Mouse (Mus musculus): ENCODE results near the gene Dnm2. TPM values are rescaled to one million over a fixed set of nuclear protein-coding genes. Genes with fewer than 3 reads are reported as not detected.
A peak's percentile ranks its signal among the peaks of the same experiment; 100 is the strongest.
"Not testable (repeated sequence)": the region's sequence is repeated elsewhere in the genome, so short reads cannot be mapped to it uniquely, and the experiment has no call there.

Gene Dnm2
- polyA plus RNA-seq, 1 experiment, result 174 TPM

- TF ChIP-seq CTCF (IDR thresholded peaks at IDR 0.05; ENCODE audit: insufficient read depth, low read length), result no peak
- peak; percentile 61; the same call in 1 of the 2 replicates for TF ChIP-seq POLR2A (IDR thresholded peaks at IDR 0.05; ENCODE audit: borderline replicate concordance, extremely low read depth, low read depth, low read length)
- H3K4me1 ChIP-seq (ENCODE audit: control insufficient read depth, insufficient read depth, low read length), result peaks cover 8% of the 10 kb centered on the region; the same call in 1 of the 2 replicates
- H3K4me3 ChIP-seq (replicated peaks; ENCODE audit: extremely low read depth, low read depth, low read length), result peak within 1 kb of the TSS; percentile 94
- WGBS, result under 1% methylated on average over 44 of the region's 44 CpGs
- peak; percentile 95 for DNase-seq
Observed at GRCm38 (mm10) chr9:21509772-21510688, 85.3 kb downstream of the Dnm2 start, which contains the start of gene Tmed1. Tmed1 (minus strand) TSS chr9:21510252.

GRCm38 (mm10) chr9:21510689-21511015, 85.9 kb downstream of the Dnm2 start:
- WGBS, result 2% methylated on average over 7 of the region's 7 CpGs
- DNase-seq, result no peak
- TF ChIP-seq CTCF (IDR thresholded peaks at IDR 0.05; ENCODE audit: insufficient read depth, low read length), result no peak
- no peak for TF ChIP-seq POLR2A (IDR thresholded peaks at IDR 0.05; ENCODE audit: borderline replicate concordance, extremely low read depth, low read depth, low read length)
- Histone ChIP-seq H3K4me1 (ENCODE audit: control insufficient read depth, insufficient read depth, low read length) (peaks cover 8% of the 10 kb centered on the region; the same call in 1 of the 2 replicates), H3K4me3 (replicated peaks; ENCODE audit: extremely low read depth, low read depth, low read length) (peak overlapping the region; percentile 47)

DNA sequence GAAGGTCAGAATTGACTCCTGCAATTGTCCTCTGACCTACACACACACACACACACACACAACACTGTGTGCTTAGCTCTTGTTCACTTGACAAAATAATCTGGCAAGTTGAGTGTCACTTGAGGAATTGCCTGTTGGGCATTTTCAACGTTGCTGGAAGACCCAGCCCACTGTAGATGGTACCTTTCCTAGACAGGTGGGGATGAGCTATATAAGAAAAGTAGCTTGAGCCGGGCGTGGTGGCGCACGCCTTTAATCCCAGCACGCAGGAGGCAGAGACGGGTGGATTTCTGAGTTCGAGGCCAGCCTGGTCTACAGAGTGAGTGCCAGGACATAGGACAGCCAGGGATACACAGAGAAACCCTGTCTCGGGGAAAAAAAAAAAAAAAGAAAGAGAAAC, 86.3 kb downstream of the Dnm2 start:
- no peak for DNase-seq
- Histone ChIP-seq H3K4me1 (ENCODE audit: control insufficient read depth, insufficient read depth, low read length) (peaks cover 8% of the 10 kb centered on the region; the same call in 1 of the 2 replicates), H3K4me3 (replicated peaks; ENCODE audit: extremely low read depth, low read depth, low read length) (no peak overlapping the region)
- 83% methylated on average over 9 of the region's 9 CpGs for WGBS
- TF ChIP-seq POLR2A (IDR thresholded peaks at IDR 0.05; ENCODE audit: borderline replicate concordance, extremely low read depth, low read depth, low read length) (no peak), CTCF (IDR thresholded peaks at IDR 0.05; ENCODE audit: insufficient read depth, low read length) (no peak)

GRCm38 (mm10) chr9:21513466-21513865, 88.8 kb downstream of the Dnm2 start:
- 97% methylated on average over 4 of the region's 4 CpGs for WGBS
- Histone ChIP-seq H3K4me3 (replicated peaks; ENCODE audit: extremely low read depth, low read depth, low read length) (no peak overlapping the region), H3K4me1 (ENCODE audit: control insufficient read depth, insufficient read depth, low read length) (peaks cover 8% of the 10 kb centered on the region; the same call in 1 of the 2 replicates)
- no peak for DNase-seq
- no peak for TF ChIP-seq POLR2A (IDR thresholded peaks at IDR 0.05; ENCODE audit: borderline replicate concordance, extremely low read depth, low read depth, low read length)
- TF ChIP-seq CTCF (IDR thresholded peaks at IDR 0.05; ENCODE audit: insufficient read depth, low read length), result no peak

DNA sequence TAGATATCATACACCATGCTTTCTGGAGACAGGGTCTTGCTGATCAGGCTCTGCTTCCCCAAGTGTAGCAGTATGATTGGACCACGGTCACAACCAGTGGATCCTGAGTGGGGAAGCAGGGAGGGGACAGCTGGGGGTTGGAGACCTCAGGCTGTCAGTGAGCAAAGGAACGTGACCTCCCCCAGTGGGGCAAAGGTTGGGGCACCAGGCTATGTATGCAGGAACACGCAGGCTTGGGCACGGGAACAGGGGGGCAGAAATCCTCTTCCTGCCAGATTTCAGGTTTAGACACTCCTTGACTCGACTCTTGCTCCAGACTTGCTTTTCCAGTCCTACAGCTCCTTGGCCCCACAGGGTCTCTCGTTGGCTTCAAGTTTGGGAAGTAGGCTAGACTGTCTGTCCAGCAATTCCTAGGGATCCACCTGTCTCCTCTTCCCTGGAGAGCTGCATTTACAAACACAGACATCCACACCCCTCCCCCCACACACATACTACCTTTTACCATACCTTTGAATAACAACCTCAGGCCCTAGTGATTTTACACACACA, 93.3 kb downstream of the Dnm2 start:
- WGBS, result 54% methylated on average over 6 of the region's 6 CpGs
- no peaks in the 10 kb centered on the region for H3K4me1 ChIP-seq (ENCODE audit: control insufficient read depth, insufficient read depth, low read length)
- DNase-seq, result no peak
- no peak overlapping the region for H3K4me3 ChIP-seq (replicated peaks; ENCODE audit: extremely low read depth, low read depth, low read length)
- no peak for TF ChIP-seq CTCF (IDR thresholded peaks at IDR 0.05; ENCODE audit: insufficient read depth, low read length)
- no peak for TF ChIP-seq POLR2A (IDR thresholded peaks at IDR 0.05; ENCODE audit: borderline replicate concordance, extremely low read depth, low read depth, low read length)

DNA sequence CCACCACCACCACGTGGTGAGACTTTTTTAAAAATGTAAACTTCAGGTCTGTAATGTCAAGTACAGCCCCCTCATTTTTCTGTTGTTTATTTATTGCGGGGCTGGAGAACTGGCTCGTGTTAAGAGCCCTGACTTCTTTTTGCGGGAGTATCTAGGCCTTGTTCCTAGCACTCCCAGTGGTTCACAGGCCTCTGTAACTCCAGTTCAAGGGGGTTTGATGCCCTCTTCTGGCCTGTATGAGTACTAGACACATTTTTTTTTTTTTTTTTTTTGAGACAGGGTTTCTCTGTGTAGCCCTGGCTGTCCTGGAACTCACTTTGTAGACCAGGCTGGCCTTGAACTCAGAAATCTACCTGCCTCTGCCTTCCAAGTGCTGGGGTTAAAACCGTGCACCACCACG, 94.0 kb downstream of the Dnm2 start:
- H3K4me1 ChIP-seq (ENCODE audit: control insufficient read depth, insufficient read depth, low read length); H3K4me3 ChIP-seq (replicated peaks; ENCODE audit: extremely low read depth, low read depth, low read length); DNase-seq: not testable (repeated sequence)
- WGBS, result 67% methylated on average over 6 of the region's 6 CpGs

DNA sequence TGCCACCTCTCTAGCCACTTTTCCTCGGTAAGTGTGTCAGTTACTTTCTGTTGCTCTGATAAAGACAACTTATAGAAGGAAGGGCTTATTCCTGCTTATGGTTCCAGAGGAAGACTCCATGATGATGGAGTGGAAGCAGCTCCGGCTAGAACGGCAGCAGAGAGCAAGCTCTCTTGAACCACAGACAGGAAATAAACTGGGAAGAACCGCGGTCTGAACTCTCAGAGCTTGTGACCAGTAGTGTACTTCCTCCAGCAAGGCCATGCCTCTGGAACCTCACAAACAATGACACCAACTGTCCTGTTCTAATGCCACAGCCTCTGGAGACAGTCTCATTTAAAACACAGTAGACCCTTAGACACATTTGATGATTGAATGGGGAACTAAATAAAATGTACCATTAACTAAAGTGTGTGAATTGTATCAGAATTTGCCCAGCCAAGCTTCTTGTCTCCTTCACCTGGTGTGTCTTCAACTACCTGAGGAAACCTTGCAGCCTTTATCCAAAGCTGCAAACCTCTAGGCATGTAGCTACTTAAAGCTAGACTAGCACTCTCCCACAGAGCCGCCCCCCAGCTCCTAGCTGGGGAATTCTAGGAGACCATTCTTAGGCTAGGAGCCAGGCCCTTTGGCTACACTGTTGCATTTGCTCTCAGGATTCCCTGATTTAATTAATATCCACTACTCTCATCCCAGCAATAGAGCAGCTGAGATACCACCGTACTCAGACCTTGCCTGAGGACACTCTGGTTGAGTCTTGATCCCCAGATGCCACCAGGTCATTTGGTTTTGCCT, 100.6 kb downstream of the Dnm2 start:
- WGBS, result 46% methylated on average over 7 of the region's 7 CpGs
- TF ChIP-seq POLR2A (IDR thresholded peaks at IDR 0.05; ENCODE audit: borderline replicate concordance, extremely low read depth, low read depth, low read length), result no peak
- no peak for TF ChIP-seq CTCF (IDR thresholded peaks at IDR 0.05; ENCODE audit: insufficient read depth, low read length)
- DNase-seq, result no peak
- Histone ChIP-seq H3K4me1 (ENCODE audit: control insufficient read depth, insufficient read depth, low read length) (no peaks in the 10 kb centered on the region), H3K4me3 (replicated peaks; ENCODE audit: extremely low read depth, low read depth, low read length) (no peak overlapping the region)

GRCm38 (mm10) chr9:21525937-21526633, 101.4 kb downstream of the Dnm2 start, which contains the start of gene AB124611:
AB124611 (plus strand) TSS chr9:21526176.
- no peak for DNase-seq

DNA sequence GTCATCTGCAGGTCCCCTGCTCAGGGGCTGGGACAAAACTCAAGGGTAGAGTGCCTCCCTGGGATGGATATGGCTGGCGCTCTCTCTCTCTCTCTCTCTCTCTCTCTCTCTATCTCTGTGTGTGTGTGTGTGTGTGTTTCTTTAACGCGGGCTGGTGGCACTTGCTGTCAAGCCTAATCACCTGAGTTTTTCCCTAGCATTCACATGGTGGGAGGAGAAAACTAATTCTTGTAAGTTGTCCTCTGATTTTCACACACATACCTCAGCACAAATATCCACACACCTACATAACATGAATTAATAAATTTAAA, 101.9 kb downstream of the Dnm2 start:
- 53% methylated on average over 3 of the region's 3 CpGs for WGBS
- H3K4me1 ChIP-seq (ENCODE audit: control insufficient read depth, insufficient read depth, low read length), result no peaks in the 10 kb centered on the region
- H3K4me3 ChIP-seq (replicated peaks; ENCODE audit: extremely low read depth, low read depth, low read length), result no peak overlapping the region
- TF ChIP-seq POLR2A (IDR thresholded peaks at IDR 0.05; ENCODE audit: borderline replicate concordance, extremely low read depth, low read depth, low read length) (no peak), CTCF (IDR thresholded peaks at IDR 0.05; ENCODE audit: insufficient read depth, low read length) (no peak)
- DNase-seq, result no peak

More at GRCm38 (mm10) chr9:21525937-21526633, 101.4 kb downstream of the Dnm2 start, which contains the start of gene AB124611:
- 33% methylated on average over 14 of the region's 14 CpGs for WGBS
- Histone ChIP-seq H3K4me3 (replicated peaks; ENCODE audit: extremely low read depth, low read depth, low read length) (peak within 1 kb of the TSS; percentile 52), H3K4me1 (ENCODE audit: control insufficient read depth, insufficient read depth, low read length) (no peaks in the 10 kb centered on the region)
- TF ChIP-seq POLR2A (IDR thresholded peaks at IDR 0.05; ENCODE audit: borderline replicate concordance, extremely low read depth, low read depth, low read length), result no peak
- TF ChIP-seq CTCF (IDR thresholded peaks at IDR 0.05; ENCODE audit: insufficient read depth, low read length), result no peak

All from lung, adult 2 months (tissue).